Mouse (Mus musculus) thymus, postnatal 14 days (tissue): Measurements from ENCODE around the gene Csnk1e.

Experiments used
- DNase-seq: peaks from one replicate; pipeline ENCODE4 v3.0.0; 2021

Gene Csnk1e

DNA sequence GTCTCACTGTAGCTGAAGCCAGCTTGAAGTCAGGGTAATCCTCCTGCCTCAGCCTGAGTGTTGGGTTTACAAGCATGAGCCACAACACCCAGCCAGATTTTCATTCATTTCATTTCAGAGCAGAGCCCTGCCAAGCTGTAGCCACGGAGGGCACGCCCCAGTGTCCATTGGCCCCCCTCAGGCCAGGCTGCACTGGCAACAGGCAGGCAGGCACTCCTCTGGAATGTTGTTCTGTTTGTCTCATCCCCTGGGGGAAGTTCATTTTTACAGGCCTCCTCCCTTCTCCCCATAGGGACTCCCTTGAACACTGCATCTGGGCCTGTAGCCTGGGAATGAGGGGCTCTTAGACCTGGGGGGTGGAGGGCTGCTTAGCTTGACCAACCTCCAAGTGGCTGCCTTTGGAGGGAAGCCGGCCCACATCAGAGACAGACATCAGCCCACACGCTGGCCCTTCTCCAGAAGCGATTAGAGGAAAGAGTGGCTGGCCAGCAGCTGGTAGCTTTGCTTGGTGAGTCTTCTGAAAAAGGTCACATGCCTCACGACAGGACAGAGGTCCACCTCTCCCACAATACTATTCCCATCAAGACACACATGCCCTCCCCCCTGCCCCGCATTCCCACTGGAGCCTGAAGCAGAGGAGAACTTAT, 63.8 kb downstream of the Csnk1e start:
- DNase-seq: no peak

DNA sequence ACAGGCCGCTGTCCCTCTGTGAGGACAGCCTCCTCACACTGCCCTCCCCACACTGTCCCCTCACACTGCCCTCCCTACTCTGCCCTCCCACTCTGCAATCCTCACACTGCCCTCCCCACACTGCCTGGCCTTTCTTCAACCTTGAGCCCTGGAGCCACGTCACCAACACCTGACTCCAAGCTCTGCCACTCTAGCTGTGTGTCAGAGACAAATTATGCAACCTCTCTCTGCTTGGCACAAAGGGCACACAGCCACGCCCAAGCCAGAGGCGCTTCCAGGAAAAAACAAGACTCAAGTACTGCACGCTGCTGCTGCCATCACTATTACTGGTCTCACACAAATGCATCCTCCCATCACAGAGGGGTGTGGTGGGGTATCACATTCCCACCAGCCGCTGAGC, 64.9 kb downstream of the Csnk1e start:
- no peak for DNase-seq

DNA sequence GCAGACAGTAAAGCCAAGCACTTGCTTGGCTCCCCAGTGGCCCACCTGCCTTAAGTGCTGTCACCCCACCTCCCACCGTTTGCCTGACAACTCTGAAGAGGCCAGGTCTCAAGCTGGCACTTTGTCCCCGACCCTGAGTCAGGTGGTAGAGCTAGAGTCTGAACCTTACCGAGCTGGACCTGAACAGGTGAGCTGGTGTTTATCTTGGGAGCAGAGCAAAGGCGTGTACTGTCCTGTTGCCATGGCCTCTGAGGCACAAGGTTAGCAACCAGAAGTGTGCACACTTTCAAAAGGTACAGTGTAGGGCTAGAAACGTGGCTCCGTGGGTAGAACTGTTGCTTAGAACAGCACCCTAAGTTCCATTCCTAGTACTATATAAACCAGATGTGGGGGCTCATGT, 67.2 kb downstream of the Csnk1e start:
- no peak for DNase-seq

DNA sequence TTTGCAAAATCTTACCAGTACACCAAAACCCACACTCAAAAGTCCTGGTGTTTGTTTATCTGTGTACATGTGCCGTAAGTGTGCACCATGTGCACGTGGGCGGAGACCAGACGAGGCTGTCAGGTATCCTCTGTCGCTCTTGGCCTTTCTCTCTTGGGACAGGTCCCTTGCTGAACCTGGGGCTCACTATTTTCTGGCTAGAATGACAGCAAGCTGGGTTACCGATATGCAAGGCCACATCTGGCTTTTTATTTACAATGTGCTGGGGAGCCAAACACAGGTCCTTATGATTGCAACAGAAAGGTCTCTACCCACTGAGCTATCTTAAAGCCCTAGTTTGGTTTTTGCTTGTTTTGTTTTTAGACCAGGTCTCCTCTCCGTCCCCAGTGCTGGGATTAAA, 67.8 kb downstream of the Csnk1e start:
- no peak for DNase-seq

DNA sequence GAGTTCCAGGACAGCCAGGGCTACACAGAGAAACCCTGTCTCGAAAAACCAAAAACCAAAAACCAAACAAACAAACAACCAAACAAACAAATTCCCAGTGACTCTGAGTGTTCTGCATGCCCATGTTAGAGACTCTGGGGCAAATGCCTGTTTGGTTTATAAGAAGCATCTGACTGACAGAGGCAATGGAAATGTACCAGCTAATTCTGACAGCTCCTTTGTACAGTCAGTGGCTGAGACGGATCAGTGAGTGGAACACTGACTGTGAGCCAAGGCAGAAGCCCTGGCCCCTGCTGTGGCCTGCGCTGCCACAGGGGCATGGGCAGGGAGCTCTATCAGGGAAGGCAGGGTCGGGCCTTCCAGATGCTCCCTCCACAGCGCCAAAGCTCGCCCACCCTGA, 68.3 kb downstream of the Csnk1e start:
- no peak for DNase-seq

DNA sequence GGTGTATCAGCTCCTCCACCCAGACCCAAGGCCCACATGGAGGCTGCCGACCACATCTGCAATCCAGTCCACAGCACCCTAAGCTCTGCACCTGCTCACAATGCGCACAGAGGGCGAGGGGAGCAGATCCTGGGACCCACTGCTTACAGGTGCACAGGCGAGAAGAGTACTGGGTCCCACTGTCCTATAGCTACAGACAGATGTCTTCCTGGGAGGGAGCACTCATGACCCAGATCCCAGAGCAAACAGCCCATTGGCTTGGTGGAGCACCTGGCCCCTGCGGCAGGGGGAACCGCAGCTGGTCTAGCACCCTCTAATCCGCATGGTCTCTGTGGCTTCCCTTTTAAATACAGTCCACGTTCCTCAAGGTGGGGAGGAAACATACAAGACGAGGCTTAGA, 73.7 kb downstream of the Csnk1e start:
- DNase-seq: peak; percentile 80

DNA sequence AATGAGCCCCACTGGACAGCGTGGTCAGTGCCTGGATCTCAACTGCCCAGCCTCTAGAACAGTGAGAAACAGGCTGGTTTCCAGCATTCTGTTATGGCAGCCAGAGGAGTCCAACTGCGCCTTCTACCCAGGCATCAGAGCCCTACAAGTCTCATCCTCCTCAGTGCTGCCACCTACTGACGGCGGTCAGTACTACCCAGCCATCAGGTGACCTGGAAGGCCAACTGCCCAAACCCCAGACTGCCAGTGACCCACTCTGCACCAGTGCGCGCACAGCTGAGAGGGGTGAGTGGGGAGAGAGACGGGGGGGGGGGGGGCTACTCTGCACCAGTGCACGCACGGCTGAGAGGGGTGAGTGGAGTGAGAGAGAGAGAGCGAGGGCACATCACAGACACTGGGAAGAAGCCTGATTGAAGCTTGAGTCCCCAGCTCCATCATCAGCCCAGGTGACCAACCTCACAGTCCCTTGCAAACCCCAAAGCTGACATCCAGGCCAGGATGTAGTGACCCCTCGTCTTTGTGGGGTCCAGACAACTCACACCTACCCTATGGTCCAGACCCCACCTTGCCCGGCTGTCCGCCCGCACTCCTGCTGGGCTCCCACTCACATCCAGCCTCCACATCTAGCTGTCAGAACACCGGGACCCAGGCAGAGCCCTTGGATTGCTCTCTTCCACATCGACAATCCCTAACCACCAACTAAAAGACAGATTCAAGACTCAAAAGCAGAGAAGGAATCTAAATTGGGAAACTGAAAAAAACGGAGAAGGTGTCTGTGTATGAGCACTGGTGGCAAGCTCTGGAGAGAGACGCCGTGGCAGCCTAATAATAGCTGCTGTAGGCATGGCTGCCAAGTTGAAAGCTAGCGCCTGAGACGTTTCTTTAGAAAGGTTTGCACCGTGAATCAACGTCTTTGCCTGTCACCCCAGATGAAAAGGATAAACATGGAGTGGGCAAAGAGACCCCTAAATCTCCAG, 74.6 kb downstream of the Csnk1e start:
- peak; percentile 70 for DNase-seq

DNA sequence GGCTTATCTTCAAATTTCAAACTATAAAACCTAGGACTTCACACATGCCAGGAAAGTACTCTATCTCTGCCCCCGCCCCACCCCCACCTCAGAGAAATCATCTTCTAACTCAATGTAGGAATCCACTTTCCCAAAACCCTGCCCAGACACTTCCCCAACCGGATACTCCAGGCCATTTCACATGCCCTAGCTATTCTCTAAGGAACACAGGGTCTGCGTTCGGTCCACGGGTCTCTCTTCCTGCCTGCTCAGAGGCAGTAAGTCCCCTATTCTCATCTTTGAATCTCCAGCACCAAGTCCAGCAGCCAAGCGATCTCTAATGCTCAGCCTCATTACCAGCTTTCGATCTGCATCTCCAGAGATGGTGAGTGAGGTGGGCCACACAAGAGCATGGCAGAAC, 75.7 kb downstream of the Csnk1e start:
- DNase-seq: no peak

DNA sequence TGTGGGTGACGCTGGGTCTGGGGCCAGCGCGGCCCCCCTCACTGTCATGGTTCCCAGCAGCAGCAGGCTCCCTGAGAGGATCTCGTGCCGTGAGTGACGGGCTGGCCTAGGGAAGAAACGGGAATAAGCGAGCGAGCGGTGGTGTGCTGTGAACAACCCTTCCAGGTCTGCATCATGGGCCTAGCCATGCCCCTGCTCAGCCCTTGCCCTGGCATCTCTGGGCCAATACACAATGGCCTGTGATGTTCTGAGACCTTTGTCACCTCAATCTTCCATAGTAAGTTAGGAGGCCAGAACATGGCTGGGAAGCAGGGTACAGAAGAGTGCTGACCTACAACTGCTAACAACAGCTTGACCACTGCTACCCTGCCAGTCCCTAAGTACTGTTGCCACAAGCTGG, 76.8 kb downstream of the Csnk1e start:
- DNase-seq: no peak

DNA sequence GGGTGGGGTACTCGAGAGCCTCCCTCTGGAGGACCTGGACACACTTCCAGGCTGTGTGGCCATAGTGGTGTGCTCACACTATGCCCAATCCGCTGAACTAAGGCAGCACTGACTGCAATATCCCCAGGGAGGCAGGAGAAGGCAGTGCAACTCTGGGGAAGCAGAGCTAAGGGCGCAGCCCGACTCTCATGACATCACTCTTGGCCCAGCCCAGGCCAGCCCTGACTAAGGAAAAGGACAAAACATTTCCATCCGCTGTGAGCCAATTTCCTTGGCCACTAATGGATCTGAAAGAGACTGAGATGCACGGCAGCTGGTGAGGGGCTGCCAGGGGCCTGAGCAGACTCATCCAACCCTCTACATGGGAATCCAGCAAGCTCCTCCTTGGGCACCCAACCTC, 77.7 kb downstream of the Csnk1e start:
- DNase-seq: no peak

DNA sequence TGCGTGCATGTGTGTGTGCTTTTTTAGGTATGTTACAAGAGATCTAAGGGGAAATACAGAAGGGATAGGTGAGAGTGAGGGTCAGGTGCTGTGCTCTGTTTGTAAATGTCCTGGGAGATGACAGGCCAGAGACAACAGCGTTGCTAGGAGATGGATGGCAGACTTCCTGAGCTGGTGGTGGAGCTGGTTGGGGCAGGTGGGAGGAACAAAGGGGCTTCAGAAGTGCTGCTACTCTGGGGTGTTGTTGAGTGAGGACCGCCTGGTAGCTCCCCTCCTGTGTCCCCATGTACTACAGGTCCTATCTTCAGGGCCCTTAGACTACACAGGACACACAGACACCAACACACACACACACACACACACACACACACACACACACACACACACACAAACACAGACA, 80.6 kb downstream of the Csnk1e start:
- peak; percentile 80 for DNase-seq

DNA sequence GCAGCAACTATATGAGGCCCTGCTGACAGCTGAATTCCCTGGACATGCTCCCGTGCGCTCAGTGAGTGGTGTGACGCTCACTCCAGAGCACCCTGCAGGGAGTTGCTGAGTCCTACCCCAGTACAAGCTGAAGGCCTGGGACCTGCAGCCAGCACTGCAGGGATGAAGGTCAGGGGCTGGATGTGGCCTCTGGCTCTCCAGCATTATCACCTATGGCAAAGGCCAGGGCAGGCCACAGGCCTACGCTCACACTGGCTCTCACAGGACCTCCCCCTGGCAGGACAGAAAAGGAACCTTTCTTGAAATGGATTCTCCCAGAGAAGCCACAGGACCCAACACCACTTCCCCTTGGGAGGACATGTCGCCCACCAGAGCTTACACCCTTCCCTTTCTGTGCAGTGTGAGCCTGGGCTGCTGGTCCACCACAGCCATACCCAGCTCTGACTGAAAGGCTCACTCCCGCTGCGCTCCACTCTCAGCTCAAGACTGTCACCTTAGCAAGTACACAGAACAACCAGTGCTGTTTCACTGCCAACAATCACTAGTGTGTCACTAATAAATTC, 85.0 kb downstream of the Csnk1e start:
- no peak for DNase-seq

DNA sequence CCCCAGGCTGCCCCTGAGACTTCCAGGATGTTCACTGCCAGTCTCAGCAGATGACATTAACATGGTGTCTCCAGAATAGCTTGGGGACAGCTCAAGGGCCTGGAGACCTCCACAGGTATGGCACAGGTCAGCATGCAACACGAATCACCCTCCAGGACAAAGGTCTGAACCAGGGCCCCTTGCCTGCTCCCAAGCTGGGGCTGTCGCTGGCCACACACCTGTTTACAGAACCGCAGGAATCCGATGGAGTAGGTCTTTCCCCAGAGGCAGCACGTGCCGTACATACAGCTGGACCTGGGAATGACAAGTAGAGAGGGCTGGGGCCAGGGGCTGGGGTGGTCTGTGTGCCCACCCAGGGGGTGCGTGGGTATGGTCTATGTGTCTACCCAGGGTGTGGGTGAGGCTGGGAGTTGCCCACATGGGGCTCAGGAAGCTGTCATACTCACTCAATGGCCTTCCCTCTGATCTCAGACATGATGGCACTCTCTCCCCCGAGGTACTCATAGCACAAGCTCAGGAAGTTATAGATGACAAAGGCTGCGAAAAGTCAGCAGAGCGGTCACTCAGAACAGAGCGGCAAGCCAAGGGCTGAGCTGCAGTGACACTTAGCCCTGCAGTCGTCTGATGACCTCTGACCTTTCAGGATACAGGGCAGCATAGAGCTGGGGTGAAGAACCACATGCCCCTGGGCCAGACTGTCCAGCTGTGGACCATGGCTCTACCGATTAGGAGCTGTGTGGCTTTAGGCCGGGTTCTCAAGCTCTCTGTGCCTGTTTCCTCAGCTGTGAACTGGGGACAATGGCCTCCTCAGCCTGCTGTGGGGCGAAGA, 85.7 kb downstream of the Csnk1e start:
- DNase-seq: no peak

DNA sequence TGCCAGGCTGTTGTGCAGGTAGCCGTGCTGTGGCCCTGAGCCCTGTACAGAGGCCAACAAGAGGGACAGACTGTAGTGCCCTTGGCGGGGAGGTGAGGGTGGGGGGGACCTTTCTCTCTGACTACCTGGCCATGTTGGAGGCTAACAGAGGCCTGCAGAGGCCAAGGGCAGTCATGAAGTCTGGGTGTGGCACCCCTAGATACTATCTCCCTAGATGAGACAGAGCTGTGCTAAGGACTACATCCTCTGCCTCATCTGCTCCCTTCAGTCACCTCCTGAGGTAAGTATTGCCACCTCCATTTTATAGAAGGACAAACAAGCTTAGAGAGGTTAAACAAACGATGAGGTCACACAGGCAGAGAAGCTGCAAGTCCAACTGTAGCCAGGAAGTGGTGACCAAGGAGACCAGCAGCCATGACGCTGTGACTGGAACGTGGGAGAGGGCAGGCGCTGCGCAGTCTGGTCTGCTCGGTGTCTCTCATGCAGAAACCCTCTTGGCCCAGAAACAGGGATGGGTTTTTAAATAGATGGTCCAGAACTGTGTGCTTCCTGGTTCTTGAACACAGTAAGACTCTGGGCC, 86.4 kb downstream of the Csnk1e start:
- DNase-seq: no peak

DNA sequence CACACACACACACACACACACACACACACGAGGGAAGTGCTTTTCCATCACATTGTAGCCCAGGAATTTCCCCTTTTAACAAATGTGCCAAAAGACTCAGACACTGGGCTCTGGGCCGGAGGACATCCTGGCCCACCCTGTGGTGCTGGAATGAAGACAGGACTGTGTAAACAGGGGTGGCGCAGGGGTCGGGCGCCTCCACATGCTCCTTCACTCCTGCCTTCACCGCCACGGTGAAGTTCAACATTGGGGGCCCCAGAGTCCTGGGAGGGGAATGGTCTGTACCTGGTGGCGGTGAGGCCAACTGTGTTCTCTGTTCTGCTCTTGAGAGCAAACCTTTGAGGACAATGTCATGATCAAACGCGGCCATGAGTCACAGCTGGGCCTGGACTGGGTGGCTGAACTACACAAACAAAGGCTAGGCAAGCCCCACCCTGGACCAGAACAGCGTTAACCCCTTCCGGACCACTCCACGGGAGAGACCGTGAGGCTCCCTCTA, 87.0 kb downstream of the Csnk1e start:
- no peak for DNase-seq
